Mouse (Mus musculus): Measurements from ENCODE around the gene Clec2i. TPM values are rescaled to one million over a fixed set of nuclear protein-coding genes. Genes with fewer than 3 reads are reported as not detected.
A peak's percentile ranks its signal among the peaks of the same experiment; 100 is the strongest.
"Not testable (repeated sequence)": the region's sequence is repeated elsewhere in the genome, so short reads cannot be mapped to it uniquely, and the experiment has no call there.

Clec2i gene
- polyA plus RNA-seq (2017; shearing (Covaris generic)) = 100 to 1,000 TPM in 1 of 2 experiments, 10 to 100 TPM in 1; 98.3 to 104 TPM

- ATAC-seq = peak; percentile 75
Observed at GRCm38 (mm10) chr6:128887091-128887790, at the start of gene Clec2i. Gene Clec2i (plus strand): TSS chr6:128887588.

DNA sequence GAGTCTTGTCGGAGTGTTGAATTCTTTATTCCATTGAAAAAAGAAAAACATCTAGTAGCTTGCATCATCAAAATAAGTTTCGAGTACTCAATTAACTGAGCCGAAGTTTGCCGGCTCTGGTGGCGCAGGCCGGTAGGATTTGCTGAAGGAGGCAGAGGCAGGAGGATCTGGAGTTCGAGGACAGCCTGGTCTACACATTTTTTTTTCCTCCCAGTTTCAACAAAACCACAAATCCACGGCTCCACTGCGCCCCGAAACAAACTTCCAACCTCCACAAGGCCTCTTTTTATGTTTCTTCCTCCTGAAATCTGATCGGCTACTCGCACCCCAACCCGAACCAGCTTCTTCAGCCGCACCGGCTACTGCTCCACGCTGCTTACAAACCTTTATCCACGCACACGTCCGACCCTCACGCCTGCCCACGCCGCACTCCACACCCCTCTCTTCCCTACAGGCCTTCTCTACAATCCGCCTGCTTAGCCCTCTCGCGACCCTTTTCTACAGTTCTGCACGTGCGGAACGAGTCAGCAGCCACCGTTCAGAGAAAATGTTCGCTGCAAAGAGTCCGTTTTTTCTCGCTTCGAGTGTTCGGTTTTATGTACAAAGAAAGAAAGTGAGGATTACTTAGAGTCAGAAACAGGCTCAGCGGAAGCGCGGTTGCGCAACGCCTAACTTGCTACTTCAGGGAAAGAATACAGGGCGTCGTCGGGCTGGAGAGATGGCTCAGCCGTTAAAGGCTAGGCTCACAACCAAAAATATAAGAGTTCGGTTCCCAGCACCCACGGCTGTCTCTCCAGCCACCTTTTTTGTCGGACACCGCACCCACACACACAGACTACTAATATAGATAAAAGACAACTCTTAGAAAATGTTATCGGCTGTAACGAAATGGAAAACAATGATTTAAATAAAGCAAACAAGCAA, 48.8 kb upstream of the Clec2i start:
- ATAC-seq = peak; percentile 39

DNA sequence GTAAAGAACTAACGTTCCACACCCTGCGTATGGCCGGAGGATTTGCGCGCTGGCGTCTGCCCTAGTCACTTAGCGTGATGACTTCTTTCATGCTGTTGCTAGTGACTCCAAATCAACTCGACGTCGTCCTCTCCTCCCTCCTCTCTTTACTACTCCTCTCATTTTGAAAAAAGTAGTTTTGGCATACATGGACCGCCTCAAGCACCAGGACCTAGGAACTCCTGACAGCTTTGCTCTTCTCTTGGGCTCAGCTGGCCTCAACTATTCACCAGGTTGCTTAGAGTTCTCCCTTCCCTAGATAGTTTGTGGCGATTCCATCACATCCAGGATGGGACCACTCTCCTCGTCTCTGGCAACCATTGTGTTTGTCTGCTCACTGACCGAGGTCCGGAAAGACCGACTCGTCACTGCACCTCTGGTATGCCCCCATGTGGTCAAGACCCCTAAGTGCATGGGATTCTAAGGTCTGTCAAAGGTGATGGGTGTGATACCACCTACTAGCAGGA, 48.1 kb upstream of the Clec2i start:
- peak; percentile 33 for ATAC-seq

DNA sequence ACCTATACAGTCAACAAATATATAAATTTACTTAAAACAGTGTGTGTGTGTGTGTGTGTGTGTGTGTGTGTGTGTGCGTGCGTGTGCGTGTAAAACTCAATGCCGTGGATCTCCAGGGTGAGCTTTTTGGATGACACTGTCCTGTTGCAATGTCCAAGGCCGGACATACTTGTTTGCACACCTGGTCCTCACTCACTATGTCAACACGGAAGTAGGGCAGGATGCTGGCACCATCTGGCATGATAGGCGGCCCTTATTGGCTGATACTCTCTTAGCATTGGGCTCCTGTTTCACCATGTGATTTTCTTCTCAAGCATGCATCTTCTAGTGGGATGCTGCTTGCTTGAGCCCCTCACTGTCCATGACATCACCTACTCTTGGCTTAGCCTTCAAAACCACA, 47.5 kb upstream of the Clec2i start:
- ATAC-seq = no peak

DNA sequence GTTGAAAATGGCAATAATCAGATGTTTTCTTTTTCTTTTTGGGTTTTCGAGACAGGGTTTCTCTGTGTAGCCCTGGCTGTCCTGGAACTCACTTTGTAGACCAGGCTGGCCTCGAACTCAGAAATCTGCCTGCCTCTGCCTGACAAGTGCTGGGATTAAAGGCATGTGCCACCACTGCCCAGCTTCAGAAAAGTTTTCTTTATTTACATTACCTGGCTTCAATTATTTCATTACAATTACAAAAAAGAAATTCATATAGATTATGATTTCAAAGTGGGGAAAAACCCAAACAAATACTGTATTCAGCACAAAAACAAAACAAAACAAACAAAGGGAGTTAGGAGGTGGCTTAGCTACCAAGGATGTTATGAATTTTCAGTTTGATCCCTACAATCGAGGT, 46.7 kb upstream of the Clec2i start:
- ATAC-seq = not testable (repeated sequence)

DNA sequence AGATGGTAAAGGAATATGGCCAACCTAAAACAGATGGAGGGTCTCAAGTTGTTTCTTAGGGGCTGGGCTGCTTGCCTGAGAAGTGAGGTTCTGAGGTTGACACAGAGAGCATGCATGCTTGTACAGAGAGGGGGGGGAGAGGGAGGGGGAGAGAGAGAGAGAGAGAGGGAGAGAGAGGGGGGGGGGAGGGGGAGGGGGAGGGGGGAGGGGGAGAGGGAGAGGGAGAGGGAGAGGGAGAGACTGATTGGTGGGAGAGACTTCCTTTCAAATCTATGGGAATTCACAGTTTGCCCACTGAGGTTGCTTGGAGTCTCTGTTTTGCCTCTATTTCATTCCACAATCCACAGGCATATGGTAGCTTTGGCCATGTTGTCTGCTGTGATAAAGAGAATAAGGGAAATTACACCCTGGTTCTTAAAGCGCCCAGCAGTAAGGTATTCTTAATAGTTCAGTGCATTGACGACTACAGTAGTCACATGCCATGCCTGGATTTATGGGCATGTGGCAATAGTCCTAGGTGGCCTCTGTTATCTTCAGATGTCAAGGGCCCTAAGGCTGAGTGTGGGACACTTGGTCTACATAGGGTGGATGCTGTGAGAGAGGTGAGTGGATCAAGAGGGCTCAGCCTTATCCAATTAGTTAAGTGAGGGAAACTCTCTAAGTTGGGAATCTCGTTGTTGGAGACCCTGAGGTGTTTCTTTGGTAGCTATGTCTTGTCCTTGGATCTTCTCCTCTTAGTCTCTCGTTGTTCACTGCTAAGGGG, 45.9 kb upstream of the Clec2i start:
- ATAC-seq = no peak

DNA sequence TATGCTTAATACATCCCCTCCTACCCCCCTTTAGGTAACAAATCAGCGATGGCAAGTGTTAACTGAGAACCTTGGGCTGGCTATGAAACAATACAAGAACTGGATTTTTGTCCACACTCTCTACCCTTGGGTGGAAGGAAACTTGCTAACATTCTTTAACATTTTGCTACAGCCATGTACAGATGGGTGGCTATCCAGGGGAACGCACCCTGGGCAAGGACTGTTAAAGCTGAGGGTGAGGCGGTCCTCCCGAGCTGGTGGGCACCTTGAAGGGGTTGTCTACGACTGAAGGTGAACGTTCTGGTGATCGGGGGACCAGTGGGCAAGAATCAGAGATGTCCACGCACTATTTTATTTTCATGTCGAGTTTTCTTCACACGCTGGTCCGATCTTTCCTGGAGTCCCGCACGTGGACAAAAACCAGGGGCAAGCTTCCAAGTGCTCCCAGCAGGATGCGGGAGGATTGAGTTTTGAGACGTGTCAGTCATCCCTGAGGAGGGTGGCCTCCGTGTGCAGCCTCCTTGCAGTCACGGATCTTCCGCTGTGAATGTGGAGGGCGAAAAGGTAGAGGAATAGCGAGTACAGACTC, 44.9 kb upstream of the Clec2i start:
- no peak for ATAC-seq

DNA sequence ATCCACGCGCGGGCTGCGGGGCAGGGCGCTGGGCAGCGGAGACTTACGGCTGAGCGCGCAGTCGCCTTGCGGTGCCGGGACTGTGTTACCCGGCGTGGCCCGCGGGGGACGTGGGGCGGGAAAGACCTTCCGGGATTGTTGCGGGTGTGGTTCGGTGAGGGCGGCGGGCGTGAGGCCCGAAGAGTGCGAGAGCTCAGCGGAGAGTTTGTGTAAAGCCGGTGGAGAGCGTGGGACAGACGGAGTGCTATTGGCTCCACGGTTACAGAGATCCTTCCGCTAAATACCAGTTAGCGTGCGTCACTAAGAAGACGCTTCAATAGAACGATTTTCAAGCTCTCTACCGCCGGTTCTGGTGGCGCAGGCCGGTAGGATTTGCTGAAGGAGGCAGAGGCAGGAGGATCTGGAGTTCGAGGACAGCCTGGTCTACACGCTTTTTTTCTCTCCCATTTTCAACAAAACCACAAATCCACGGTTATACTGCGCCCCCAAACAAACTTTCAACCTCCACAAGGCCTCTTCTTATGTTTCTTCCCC, 44.4 kb upstream of the Clec2i start:
- peak; percentile 65 for ATAC-seq

DNA sequence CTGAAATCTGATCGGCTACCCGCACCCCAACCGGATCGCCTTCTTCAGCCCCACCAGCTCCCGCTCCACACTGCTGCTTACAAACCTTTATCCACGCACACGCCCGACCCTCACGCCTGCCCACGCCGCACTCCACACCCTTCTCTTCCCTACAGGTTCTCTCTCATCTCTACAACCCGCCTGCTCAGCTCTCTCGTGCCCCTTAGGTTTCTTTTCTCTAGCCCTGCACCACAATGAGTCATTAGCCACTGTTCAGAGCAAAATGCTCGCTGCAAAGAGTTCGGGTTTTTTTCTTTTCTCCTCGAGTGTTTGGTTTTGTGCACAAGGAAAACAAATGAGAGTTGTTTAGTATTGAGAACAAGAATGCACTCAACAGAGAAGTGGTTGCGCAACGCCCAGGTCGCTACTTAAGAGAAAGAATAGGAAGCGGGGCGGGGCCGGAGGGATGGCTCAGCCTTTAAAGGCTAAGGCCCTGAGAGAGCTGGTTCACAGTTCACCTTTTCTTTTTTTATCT, 43.9 kb upstream of the Clec2i start:
- peak; percentile 13 for ATAC-seq

GRCm38 (mm10) chr6:128844131-128844530, 43.3 kb upstream of the Clec2i start:
- no peak for ATAC-seq

DNA sequence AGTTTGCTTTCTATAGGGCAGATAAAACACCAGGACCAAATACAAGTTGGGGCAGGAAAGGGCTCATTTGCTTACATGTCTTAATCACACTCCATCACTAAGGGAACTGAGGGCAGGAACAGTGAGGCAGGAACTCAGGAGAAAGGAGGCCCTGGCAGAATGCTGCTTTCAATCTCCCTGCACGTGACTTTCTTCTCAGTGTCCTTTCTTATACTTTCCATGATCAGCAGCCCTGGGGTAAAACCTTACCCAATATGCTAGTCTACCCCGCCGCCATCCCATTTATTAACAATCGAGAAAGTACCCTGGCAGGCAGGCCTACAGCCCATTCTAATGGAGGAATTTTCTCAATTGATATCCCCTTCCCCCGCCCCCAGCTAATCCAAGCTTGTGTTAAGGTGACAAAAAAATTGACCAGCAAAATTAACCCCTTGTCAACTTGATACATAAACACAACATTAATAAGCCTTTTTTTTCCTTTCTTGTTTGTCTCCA, 42.8 kb upstream of the Clec2i start:
- no peak for ATAC-seq

- peak; percentile 22 for ATAC-seq
Observed at GRCm38 (mm10) chr6:128845319-128845979, 41.9 kb upstream of the Clec2i start.

DNA sequence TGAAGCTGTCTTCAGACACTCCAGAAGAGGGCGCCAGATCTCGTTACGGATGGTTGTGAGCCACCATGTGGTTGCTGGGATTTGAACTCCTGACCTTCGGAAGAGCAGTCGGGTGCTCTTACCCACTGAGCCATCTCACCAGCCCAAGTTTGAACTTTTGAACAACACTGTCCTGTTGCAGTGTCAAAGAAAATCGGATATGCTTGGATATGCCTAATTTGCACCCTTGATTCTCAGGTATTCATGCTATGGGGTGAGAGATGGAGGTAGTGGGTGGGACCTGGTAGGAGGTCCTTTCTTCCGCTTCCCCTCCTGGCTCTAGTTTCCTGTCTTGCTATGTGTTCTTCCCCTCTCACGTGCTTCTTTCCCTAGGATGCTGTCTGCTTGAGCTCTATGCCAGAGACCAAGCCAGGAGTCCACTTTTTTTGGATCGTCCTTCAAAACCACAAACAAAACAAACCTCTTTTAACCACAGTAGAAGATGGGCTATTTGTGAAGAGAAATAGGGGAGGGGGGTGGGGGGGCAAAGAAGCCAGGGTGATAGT, 41.3 kb upstream of the Clec2i start:
- ATAC-seq = no peak

DNA sequence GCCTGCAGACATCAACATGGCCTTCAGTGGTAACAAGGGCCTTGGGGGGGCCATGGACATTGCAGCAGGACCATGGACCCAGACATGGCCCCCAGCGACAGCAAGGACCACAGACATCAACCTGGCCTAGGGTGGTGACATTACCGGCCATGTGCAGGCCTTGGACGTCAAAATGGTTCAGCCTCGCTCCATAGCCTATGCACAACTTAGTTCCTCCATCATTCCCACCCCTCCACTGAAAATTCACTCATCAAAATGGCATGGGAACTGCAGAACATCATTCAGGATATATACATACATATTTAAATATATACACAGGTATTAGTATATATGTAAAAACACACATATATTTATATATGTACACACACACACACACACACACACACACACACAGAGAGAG, 40.0 kb upstream of the Clec2i start:
- no peak for ATAC-seq

DNA sequence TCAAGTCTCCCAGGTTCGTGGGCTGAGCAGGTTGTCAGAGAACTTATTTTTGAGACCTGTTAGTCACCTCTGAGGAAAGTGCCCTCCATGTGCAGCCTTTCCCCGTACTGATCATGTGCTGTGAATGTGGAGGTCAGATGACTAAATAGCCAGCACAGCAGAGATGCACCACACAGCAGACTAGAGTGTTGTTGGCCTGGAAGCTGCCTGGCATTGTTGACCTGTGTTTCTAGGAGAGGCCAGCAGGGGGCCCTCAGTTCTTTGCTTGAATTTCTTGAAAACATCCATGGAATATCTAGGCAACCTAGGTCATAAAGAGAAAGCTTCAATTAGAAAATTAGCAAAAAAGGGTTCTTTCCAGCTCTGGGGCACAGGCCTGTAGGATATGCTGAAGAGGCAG, 37.5 kb upstream of the Clec2i start:
- peak; percentile 53 for ATAC-seq

DNA sequence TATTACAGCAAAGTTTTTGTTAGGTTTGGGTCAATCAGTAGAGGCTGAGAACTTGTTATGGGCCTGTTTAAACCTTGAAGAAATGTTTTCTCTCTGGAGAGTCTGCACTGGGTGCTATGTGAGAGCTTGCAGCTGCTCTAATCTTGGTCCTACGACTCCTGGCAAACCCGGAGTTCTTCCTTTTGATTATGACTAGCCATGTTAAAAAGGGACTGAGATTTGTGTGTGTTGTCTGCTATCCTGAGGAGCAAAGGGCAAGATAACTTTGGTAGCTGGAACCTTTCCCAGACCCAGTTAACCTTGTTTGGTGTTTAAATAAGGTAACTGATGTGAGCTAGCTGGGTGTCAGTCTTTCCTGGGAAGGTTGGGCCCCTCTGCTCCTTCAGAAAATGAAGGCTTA, 36.7 kb upstream of the Clec2i start:
- ATAC-seq = no peak

- ATAC-seq = no peak
Observed at GRCm38 (mm10) chr6:128851151-128851550, 36.2 kb upstream of the Clec2i start.

GRCm38 (mm10) chr6:128852766-128853165, 34.6 kb upstream of the Clec2i start:
- no peak for ATAC-seq

- peak; percentile 66 for ATAC-seq
Observed at GRCm38 (mm10) chr6:128854024-128854820, 33.2 kb upstream of the Clec2i start.

DNA sequence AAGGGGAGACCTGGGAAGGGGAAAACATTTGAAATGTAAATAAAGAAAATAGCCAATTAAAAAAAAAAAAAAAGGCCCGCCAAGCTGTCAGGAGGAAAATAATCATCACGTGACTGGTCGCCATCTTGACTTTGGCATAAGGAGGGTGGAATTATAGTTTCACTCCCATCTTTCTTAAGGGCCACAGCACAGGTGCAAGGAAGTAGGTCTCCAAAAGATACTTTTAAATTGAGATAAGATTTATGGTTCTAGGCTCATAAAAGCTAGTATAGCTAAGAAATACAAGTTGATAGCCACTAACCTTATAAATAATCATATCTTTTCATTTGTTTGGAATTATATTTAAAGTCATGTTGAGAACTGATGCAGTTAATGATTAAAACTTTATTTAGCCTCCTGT, 32.5 kb upstream of the Clec2i start:
- ATAC-seq = no peak

Measured in CD4-positive, CD25-positive, alpha-beta regulatory T cell, adult 4 months (primary cell).